Mouse (Mus musculus) B cell, adult (primary cell): ENCODE measurements around the gene Ube2l3. TPM values are rescaled to one million over a fixed set of nuclear protein-coding genes. Genes with fewer than 3 reads are reported as not detected.

ENCODE experiments used
- total RNA-seq: library from RNA; stranded (reverse); gene quantifications from 4 replicates; pipeline ENCODE4 v1.2.4, GENCODE M21; 2023; ENCODE audit not compliant: inconsistent age

Gene Ube2l3
- 96.3 to 124 TPM (median 113 TPM) in 4 replicates for total RNA-seq

DNA sequence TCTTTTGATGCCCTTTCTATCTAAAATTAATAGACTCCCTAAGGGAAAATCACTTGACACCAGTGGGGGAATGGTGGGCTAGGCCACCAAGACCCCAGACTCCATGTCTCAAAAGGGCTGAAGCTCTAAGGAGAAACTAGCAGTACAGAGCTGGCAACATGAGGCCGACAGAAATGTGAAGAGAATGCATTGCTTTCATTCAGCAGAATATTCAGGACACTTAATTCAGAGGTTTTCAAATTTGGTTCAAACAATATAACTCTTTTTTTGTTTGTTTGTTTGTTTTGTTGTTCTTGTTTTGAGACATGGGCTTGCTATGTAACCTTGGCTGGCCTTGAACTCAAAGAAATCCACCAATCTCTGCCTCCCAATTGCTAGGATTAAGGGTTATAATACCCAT is at the start of gene Ube2l3:
TSS of gene Ube2l3 (minus strand) at position 101 of the 400 bp plus-strand sequence.

GRCm38 (mm10) chr16:17232794-17233701 is 30.6 kb upstream of the Ube2l3 start, which contains the start of gene Hic2:
TSS of gene Hic2 (plus strand) at chr16:17233572.

GRCm38 (mm10) chr16:17208389-17209361 is 6.2 kb upstream of the Ube2l3 start, which contains the start of gene Rimbp3:
TSS of gene Rimbp3 (plus strand) at chr16:17208603.

DNA sequence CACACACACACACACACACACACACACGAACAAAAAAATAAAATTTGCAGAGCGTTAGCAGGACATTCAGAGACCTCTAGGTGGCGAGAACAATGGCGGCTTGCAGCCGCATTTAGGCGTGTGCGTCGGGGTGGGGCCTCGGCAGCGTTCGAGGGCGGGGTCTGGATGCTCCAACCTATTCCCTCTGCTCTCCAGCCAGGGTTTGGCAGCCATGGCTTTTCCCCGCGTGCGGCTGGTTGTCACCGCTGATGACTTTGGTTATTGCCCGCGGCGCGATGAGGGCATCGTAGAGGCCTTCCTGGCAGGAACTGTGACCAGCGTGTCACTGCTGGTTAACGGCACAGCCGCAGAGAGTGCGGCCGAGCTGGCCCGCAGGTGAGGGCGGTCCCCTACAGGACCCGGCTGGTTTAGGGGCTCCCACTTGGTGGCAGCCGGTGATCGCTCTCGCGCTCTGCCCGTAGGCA is 55.6 kb downstream of the Ube2l3 start, which contains the start of gene Ccdc116:
TSS of gene Ccdc116 (minus strand) at position 458 of the 464 bp plus-strand sequence.

GRCm38 (mm10) chr16:17144339-17144738 is 58.1 kb downstream of the Ube2l3 start, which contains the start of gene Ydjc:
TSS of gene Ydjc (plus strand) at chr16:17144621.

DNA sequence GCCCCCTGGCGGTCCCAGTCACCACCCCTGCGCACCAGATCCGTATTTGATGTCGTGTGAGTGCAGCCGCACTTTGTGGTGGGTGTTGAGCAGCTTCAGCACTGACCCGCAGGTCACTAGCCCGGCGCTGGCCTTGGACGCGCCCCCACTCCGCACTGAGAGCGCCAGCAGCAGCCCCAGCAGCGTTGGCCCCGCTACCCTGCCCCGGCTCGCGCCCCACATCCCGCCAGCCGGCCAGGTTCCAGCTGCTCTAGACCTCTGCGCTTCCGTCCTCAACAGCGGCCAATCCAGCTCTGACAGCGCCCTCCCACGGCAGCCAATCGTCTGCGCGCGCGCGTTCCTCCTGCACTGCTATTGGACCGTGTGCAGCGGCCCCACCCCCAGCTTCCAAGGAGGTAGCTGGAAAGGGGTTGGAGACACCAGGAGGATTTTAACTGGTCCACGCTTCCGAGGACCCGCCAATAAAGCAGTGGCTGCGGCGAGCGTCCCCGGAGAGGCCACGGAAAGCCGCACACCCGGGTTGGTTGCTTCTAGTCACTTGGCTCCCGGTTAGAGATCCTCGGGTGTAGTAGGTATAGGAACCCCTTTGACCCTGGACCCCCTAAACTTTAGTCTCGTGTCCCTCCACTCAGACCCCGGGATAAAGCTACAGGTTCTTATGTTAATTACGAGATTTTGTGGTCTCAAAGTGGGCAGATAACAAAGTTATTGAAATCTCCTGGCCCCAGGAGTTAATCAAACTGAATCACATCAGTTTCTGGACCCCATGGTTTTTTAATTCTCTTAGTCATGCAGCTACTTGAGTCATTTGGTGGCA is 70.2 kb downstream of the Ube2l3 start, which contains the start of gene Sdf2l1:
TSS of gene Sdf2l1 (minus strand) at position 295 of the 817 bp plus-strand sequence.

GRCm38 (mm10) chr16:17124871-17125520 is 77.5 kb downstream of the Ube2l3 start, which contains the start of gene 2610318N02Rik:
TSS of gene 2610318N02Rik (minus strand) at chr16:17125167.

DNA sequence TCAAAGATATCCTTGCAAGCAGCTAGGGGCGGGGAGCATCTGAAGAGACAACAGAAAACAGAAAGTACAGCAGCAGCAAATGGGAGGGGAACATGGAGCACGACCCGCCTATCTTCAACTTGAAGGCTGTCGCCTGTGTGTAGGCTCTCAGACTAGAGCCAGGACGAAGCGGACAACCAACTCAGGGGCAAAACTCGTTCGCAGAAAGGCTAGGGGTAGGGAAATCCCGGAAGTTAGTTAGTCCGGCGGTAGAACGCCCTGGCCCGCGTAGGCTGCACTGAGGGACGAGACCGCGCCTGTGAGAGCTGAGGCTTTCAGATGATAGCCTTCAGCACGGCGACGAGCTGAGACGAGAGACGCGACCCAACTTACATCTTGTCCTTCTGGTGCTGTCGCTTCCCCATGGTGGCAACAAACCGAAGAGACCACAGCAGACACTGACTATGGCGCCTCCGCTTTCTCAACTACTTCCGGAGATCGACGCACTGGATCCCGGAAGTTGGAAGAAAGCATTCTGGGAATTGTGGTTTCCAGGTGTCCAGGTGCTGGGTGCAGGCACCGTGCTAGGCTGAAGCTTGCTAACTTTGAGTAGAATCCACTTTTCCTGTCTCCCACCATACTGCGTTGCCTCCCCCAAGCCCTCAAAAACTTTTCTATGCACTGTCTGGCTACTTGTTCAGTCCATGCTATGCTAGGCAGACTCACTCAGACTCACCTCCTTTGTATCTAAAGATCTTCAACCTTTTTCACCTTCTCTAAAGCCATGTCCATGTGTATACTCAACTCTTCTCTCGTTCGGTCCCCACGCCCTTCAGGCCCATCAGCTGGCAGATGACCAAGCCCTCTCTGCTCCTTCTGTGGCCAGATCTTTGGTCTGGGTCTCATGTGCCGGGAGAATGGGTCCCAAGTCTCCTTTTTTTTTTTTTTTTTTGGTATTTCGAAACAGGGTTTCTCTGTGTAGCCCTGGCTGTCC is 91.4 kb downstream of the Ube2l3 start, which contains the start of gene Ppil2:
TSS of gene Ppil2 (minus strand) at position 487 of the 973 bp plus-strand sequence.

Other genes starting within 250 kb of the Ube2l3 start
- gene Mapk1, start 219.3 kb downstream of the Ube2l3 start, total RNA-seq = 174 to 192 TPM (median 182 TPM) in 4 replicates
- gene Ypel1, start 133.0 kb downstream of the Ube2l3 start, total RNA-seq = 0.74 to 3.2 TPM (median 0.79 TPM) in 4 replicates
- gene Ppil2, start 91.4 kb downstream of the Ube2l3 start, total RNA-seq = 103 to 114 TPM (median 113 TPM) in 4 replicates
- 10.3 to 17.8 TPM (median 12.8 TPM) in 4 replicates for gene 2610318N02Rik, start 77.5 kb downstream of the Ube2l3 start, total RNA-seq
- 25.8 to 37.4 TPM (median 28.3 TPM) in 4 replicates for gene Sdf2l1, start 70.3 kb downstream of the Ube2l3 start, total RNA-seq
- 1.9 to 3.8 TPM (median 2.9 TPM) in 4 replicates for gene Ydjc, start 58.0 kb downstream of the Ube2l3 start, total RNA-seq
- gene Ccdc116, start 55.4 kb downstream of the Ube2l3 start, total RNA-seq = 1.7 to 3.1 TPM (median 2.2 TPM) in 4 replicates
- 0.10 to 0.22 TPM (median 0.15 TPM) in 4 replicates for gene Rimbp3, start 6.0 kb upstream of the Ube2l3 start, total RNA-seq
- 3.5 to 3.8 TPM (median 3.5 TPM) in 4 replicates for gene Hic2, start 30.9 kb upstream of the Ube2l3 start, total RNA-seq
- 8.1 to 13.8 TPM (median 11.9 TPM) in 4 replicates for gene Tmem191c, start 73.4 kb upstream of the Ube2l3 start, total RNA-seq
- gene Serpind1, start 128.7 kb upstream of the Ube2l3 start, total RNA-seq = not detected in 4 replicates
- gene Snap29, start 203.3 kb upstream of the Ube2l3 start, total RNA-seq = 64.1 to 68.6 TPM (median 65.6 TPM) in 4 replicates
- 137 to 142 TPM (median 141 TPM) in 4 replicates for gene Pi4ka, start 203.7 kb upstream of the Ube2l3 start, total RNA-seq
- gene Crkl, start 249.3 kb upstream of the Ube2l3 start, total RNA-seq = 46.9 to 54.3 TPM (median 51.0 TPM) in 4 replicates